Mouse (Mus musculus) ES-Bruce4 (cell line): ENCODE data around the gene Pcare.

Experiments
- CTCF ChIP-seq: IDR thresholded peaks from one replicate; pipeline ENCODE4 v1.8.1; 2011; ENCODE audit warnings: low read depth, low read length
- EP300 ChIP-seq: IDR thresholded peaks from 2 replicates; pipeline ENCODE4 v1.6.1; 2011; ENCODE audit warnings: low read depth, low read length; ENCODE audit not compliant: insufficient read depth

DNA sequence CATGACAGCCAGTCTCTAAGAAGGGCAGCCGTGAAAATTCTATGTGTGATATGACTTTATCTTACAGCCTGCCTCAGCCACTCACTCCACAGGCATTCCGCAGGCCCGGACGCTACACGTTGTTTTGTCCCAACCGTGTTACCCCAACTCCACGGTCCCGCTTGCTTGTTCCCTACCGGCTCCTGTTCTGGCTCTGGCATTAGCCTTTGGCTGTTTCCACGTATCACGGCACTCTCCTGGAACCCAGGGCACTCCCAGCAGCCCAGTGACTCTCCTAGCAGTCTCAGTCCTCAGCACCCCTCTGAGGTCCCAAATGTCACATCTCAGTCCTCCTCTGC lies 54.1 kb downstream of the Pcare start:
- TF ChIP-seq EP300 = no peak
- TF ChIP-seq CTCF = no peak
